Mouse (Mus musculus) R1 (cell line): ENCODE results near the gene Fut1.
A peak's percentile ranks its signal among the peaks of the same experiment; 100 is the strongest.
"Not testable (repeated sequence)": the region's sequence is repeated elsewhere in the genome, so short reads cannot be mapped to it uniquely, and the experiment has no call there.

Source experiments
- DNase-seq: peaks from one replicate; pipeline ENCODE4 v3.0.0-alpha.2; 2018; ENCODE audit warnings: low read depth, low spot score

The Fut1 gene

DNA sequence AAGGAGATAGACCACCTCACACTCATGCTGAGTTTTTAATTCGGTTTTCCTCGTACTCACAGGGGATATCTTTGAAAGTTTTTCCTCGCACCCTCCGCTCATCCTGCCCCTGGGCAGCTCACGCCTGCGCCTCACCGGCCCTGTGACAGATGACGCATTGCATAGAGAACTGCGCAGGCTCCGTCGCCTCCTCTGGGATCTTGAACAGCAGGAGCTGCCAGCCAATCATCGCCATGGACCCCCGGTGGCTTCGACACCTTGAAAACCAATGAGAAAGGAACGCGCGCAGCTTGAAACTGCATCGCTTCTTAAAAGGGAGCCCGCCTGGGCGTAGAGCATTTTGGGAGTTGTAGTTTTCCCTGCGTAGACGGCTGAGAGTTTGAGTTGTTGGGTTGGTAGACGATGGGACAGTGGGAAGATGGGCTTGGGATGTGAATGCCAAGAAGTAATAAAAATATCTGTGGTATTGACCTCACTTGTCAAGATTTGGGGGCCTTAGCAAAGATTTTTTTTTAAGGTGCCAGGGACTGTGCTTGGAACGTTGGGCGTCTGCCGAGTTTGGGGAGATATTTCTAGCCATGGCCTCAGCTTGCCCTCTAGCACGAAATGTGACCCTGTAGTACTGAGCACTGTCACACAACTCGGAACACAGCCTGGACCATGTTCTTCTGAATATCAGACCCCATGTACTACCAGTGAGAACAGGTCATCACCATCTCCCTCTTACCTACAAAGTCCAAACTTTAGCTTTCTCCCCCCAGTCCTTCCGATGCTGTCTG, 21.7 kb downstream of the Fut1 start:
- DNase-seq: peak; percentile 98

DNA sequence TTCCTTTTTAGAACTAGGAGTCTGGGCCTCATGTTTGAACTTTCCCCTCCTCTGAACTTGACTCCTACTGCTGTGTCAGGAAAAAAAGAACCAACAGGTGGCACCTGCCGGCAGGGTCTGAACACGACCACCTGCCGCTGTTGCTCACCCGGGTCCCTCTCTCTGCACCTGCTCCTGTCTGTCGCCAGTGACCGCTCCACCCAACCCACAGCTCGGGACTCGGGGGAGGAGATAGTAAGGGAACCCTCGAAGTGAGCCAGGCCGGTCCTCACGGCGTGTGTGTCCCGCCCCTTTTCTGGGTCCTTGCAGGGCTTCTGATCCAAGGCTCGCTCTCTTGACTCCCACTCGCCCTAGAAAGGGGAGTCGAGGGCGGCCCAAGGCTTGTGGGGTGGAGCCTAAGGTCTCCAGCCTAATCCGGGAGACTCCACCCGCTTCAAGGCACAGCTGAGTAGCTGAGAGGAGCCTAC, 22.5 kb downstream of the Fut1 start, which contains the start of gene Mamstr:
Mamstr (plus strand) TSS at position 417 of the 467 bp plus-strand sequence.
- peak; percentile 77 for DNase-seq

DNA sequence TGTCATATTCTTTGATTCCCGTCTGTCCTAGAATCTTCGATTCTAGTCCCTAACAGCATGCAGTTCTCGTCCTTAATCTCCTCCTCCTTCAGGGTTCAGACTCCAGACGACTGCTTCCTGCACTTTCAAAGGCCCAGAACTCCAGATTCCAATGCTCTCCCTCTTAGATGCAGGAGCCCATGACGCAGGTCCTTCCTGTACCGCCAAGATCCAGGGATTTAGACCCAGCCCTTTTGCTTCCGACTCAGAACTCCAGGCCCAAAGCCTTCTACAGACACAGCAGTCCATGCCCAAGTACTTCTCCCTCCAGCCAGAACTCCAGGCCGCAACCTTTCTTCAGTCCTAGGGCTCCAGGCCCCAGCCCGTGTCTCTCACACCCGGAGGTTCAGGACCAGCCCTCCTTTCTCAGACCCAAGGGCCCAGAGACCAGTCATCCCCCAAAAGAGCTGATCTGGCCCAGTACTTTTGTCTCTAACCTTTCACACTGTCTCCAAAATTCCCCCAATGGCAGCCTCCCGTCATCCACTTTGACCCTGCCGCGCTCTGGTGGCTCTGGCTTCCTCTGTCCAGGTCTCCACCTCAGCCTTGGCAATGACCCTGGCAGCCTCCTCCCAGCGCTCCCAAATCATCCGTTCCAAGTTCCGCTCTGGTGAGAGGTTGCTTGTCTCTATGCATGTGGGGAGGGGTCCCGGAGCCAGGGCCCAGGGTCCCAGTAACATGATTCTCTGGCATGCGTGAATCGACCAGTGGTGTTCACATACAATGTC, 23.3 kb downstream of the Fut1 start:
- DNase-seq: no peak

DNA sequence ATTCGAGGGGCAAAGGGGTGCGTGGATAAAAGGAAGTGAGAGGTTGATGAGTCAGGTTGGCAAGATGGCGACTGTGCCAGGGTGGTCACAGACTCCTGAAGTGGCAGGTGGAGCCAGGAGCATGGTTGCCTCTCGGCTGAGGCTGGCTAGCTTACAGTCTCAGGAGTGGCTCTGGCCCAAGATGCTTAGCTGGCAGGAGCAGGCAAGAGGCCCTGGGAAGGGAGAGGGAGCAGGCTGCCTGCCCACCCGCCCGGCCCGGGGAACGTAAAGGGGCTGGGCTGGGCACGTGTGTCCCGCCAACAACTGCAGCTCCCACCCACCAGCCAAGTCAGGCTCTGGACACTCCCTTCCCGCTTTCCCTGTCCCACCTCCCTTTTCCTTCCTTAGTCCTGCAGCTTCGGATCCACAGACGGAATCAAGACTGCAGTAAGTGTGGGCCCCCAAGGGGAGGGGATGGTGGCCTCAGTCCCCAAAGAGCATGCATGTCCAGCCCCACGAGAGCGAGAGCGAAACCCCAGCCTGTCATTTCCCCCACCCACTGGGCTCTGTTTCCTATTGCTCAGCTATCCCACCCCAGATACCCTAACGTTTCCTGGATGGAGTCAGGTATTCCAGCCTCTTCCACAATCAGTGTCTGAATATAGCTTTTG, 24.4 kb downstream of the Fut1 start:
- DNase-seq: no peak

DNA sequence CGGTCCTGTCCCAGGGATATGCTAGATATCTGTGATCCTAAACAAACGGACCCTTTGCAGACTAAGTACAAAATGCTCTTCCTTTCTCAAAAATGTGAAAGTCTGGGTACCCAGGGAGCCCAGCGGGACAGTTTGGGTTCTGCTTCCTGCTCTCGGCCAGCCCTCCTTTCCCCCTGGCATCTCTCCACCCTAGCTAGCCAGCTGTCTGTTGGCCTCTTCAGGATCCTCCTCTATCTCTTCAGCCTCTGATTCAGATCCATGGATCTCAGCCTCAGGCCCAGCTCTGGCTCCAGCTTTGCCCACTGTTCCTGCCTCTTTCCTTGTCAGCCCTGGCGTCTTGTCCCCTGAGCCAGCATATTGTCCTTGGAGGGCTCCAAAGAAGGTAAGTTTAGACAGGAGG, 25.0 kb downstream of the Fut1 start:
- no peak for DNase-seq

DNA sequence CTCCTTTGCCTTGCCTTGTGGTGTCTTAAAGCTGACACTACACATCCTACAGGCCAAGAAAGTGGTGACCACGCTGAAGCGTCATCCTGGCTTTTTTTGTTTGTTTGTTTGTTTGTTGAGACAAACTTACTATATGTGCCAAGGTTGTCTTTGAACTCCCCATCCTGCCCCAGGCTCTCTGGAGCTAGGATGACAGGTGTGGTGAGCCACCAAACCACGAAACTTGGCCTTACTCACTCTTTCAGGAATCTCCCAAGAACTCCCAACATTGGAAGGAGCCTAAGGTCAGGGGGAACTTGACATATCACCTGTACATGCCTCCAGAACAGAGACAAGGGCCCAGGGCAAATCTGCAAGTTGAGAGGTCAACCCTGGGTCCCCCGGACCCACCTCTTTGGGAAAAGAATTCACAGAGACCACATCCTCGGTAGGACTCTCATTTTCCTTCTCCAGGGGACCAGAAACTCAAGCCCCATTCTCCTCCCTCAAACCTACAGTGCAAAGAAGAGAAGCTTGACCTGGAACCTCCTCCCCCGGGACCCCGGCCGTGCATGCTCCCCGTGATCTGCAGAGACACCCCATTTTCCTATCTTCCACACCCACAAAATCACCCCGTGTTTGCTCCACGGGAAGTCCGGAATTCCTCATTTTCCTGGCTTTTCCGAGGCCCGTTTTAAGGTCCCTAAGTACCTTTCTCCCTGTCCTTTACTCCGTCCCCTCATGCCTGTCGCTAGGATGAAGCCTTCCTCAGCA, 25.6 kb downstream of the Fut1 start:
- no peak for DNase-seq

DNA sequence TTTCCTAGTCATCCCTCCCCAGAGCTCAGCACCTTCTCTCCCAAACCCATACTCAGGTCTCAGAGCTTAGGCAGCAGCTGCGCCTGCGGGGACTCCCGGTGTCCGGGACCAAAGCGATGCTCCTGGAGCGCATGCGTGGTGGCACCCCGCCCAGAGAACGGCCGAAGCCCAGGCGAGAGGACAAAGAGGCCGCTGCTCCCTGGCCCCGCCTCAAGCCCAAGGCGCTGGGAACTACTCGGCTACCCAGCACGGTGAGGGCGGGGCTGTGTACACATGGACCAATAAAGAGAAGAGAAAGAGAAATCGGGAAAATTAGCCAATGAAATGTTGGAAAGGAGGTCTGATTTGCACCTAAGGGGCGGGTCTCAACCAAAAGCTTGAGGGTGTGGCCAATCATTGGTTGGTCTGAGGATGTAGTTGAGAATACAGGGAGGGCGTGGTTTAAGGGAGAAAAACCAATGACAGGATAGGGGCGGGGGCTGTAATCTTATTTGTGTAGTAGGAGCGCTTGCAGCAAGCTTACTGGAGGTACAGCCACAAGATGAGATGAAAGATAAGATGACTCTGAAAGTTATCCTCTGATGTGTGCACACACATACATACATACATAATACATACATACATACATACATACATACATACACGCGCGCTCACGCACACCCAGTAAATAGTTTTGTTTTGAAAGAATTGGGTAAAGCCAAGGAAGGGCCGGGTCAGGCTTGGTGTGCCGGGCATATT, 26.5 kb downstream of the Fut1 start:
- DNase-seq: peak; percentile 100

DNA sequence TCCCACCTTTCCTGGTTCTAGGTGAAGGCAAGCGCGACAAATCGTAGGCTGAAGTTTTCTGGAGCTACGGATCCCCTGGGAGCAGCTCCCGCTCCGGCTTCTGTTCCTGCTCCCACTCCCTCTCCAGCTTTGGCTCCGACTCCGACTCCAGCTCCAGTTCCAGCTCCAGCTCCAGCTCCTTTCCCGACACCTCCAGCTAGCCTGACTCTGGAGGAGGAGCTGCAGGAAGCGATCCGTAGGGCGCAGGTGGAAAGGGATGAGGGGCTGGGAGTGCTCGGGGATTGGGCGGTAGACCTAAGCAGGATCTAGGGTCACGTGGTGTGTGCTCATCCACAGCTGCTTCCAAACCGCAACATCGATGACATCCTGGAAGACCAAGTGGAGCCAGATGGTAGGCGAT, 27.1 kb downstream of the Fut1 start:
- peak; percentile 59 for DNase-seq

DNA sequence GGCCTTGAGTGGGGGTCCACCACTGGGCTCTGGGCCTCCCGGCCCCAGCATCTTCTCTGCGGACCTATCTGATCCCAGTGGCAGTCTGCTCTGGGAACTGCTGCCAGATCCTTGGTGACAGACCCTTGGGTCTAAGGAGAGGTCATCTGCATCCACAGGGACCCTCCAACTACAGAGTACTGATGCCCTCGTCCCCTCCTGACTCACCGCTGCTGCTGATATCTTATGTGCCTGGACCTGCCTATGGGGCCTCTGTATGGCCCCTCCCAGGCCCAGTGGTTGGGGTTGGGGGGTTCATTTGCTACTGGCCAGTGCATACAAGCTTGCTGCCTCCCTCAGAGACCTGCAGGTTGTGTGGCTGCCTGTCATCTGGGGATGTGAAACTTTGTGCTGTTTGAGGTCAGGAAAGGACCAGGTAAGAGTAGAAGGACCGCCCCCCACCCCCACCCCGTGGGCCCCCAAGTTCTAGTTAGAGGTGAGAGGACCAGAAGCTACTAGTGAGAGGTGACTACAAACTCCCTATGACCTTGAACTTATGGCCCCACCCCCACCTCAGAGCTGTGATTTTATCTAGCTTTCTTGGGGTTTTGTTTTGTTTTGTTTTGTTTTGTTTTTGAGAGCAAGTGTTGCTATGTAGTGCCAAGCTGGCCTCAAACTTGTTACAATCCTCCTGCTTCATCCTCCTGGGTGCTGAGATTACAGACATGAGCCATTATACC, 27.9 kb downstream of the Fut1 start:
- DNase-seq: no peak

DNA sequence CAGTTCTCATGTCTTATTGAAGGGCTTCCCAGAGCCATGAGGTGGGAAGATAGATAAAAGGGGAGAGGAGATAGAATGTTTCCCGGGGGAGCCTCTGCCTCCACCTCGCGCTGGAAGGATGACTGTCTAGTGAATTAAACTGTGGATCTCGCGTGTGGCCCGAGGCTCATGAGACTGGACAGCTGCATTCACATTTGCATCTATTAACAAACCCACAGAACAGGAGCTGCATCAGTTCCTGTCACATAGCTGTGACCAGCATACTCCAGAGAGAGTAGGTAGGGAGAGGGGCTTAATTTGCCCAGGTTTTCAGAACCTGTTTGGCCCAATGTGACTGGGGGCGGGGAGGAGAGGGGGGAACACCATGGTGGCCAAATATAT, 28.5 kb downstream of the Fut1 start:
- DNase-seq: no peak

DNA sequence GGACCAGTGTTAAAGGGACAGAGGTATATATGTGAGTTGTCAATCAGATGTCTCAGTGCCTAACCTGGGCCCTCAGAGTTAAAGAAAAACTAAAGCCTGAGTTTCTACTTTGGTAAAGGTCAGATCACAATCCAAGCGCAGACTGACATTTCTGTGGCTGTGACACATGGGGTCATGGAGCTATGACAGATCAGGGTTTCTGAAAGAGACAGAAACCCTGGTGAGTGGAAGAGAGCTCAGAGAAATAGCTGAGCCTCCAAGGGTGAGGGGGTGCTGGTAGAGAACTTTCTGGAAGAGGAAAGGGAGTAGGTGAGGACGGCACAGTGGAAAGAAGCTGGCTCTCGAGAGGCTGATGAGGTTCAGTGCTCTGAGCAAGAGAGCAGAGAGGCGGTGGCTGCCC, 29.6 kb downstream of the Fut1 start:
- no peak for DNase-seq

DNA sequence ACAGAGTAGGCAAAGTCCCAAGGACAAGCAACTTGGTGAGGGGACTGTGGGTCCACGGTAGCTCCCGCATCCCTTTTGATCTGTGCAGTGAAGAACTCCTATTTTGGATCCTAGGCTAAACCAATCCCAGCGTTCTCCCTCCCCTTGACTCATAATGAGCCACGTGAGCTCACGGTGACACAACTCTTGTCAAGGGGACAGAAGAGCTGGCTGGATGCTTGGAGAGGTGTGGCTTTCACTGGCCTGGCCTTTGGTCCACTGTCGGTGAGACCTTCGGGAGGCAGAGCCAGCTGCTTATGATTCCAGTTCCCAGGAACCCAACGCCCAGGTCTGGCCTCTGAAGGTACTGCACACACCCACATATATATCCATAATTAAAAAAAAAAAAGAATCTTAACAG, 32.3 kb downstream of the Fut1 start:
- no peak for DNase-seq

DNA sequence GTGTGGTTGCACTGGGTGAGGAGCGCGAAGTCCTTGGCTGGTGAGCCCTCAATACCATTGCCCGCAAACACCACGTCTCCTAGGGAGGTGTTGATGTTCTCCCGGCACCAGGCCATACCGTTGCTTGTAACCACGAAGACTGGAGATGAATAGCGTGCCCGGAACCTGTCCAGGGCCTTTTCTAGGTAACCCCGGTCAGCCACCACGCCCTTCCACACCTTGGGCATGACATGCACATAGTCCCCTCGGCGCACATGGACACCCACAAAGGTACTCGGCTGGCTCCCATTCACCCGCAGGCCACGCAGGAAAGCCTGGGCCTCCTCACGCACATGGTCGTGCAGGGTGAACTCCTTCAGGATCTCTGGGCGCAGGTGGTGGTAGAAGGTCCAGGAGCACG, 33.4 kb downstream of the Fut1 start:
- DNase-seq: not testable (repeated sequence)

DNA sequence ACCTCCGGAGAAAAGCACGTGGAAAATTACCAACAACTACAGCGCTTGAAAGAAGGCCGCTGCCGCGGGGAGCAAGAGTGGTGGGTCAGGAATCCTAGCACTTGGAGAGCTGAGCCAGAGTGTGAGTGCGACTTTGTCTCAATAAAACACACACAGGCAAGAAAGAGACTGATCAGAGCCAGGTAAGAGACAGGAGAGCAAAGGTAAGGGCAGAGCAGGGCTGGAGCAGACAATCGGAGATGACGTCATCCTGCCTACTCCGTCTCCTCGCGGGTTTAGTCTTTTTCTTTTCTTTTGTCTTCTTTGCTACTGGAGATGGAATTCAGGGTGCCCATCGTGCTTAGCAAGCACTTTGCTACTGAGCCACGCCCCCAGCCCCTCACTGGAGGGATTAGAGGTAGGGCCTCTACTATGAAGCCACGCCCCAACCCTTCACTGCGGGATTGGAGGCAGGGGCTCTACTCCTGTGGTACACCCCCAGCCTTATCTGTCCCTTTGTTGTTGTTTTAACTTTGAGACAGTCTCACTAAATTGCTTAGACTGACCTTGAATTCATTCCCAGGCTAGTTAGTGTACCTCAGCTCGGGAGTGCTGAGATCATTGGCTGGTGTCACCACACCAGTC, 37.4 kb downstream of the Fut1 start:
- peak; percentile 87 for DNase-seq

DNA sequence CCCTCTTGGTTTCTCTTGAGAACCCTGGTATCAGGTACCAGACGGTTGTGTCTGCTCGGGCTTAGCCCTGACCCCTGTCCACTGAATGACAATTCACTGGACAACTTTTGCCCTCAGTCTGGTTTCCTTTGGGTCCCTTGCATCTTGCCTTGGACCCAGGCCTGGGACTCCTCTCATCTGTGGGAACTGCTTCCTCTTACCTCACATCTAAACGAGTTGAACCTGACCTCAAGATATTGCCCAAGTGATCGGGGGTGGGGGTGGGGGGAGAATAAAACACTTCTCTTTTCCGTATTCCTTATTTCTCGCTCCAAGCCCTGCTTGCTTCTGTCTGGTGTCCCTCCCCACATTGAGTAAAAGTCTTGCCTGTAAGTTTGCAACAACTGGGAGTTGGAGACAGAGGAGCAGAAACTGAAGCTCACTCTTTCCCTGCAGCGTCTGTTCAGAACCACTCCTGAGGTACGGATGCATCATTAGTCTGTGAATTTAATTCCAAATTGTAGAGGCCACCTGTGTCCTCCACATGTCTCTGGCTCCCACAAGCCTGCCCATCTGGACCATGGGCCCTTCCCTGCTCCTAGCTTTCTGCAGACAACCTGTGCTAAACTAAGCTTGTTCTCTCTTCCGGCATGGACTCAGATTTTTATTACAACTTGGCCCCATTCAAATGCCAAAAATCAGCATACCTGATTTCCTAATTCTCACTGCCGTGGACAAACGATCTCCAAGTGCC, 43.8 kb downstream of the Fut1 start:
- no peak for DNase-seq

DNA sequence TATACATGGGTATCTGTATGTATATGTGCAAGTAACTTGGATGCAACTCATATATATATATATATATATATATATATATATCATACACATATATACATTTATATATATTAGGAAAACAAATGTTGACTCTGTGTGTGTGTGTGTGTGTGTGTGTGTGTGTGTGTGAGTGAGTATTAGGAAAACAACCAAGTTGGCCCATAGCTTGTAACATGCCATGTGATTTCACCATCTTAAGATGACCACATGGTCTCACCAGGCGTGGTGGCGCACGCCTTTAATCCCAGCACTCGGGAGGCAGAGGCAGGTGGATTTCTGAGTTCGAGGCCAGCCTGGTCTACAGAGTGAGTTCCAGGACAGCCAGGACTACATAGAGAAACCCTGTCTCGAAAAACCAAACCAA, 44.6 kb downstream of the Fut1 start:
- not testable (repeated sequence) for DNase-seq

DNA sequence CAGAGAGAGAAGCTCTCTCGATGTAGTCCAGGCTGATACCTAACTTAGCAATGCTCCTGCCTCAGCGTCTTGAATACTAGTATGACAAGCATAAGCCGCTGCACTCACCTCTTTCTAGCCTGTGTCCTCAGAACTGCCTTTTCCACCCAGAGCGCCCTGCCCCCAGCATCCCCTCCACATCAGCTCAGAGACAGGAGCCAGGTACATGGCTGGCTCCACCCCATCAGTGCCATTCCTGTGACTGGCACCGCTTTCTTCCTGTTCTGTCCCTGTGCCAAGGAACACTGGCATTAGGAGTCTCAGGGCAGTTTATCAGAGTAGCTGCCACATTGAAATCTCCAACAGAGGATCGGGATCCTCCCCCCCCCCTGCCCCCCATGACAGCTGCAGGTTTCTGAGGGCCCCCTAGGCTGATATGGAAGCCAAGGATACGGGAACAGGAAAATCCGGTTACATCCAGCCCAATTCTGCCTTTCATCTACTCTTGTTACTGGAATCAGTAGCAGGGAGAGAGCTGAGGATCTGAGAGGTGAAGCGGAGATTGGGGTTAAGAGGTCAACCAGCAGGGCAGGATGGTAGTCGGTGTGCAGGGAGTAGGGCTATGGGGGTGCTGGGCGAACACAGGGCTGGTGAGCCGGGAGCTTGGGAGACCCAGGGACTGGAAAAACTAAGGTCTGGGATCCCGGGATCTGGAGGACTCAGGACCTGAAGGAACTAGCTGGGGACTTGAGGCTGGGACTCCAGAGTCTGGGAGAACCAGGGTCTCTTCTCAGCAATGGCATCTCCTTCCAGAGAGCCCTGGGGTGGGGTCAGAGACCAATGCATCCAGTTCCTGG, 48.4 kb downstream of the Fut1 start:
- no peak for DNase-seq

DNA sequence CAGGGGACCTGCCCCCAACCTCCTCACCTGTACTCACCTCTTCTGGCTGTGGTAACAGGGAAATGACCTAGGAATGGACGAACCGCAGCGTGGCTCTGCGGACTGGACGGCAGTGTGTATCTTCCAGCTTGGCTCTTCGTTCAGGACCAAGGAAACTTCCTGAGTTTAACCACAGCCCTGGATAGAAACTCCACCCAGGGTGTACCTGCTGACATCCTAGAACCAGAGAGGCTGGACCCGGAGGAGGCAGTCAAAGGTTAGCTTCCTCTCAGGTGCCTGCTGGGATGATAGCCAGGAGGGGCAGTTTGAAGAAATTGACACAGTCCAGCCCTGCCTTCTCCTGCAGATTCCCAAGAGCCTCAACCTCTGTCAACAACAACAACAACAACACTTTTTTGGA, 49.1 kb downstream of the Fut1 start, which contains the start of gene Fut2:
Fut2 (minus strand) TSS at position 234 of the 400 bp plus-strand sequence.
- no peak for DNase-seq
